Mouse (Mus musculus): Measurements from ENCODE around the gene Babam1.

The Babam1 gene

DNA sequence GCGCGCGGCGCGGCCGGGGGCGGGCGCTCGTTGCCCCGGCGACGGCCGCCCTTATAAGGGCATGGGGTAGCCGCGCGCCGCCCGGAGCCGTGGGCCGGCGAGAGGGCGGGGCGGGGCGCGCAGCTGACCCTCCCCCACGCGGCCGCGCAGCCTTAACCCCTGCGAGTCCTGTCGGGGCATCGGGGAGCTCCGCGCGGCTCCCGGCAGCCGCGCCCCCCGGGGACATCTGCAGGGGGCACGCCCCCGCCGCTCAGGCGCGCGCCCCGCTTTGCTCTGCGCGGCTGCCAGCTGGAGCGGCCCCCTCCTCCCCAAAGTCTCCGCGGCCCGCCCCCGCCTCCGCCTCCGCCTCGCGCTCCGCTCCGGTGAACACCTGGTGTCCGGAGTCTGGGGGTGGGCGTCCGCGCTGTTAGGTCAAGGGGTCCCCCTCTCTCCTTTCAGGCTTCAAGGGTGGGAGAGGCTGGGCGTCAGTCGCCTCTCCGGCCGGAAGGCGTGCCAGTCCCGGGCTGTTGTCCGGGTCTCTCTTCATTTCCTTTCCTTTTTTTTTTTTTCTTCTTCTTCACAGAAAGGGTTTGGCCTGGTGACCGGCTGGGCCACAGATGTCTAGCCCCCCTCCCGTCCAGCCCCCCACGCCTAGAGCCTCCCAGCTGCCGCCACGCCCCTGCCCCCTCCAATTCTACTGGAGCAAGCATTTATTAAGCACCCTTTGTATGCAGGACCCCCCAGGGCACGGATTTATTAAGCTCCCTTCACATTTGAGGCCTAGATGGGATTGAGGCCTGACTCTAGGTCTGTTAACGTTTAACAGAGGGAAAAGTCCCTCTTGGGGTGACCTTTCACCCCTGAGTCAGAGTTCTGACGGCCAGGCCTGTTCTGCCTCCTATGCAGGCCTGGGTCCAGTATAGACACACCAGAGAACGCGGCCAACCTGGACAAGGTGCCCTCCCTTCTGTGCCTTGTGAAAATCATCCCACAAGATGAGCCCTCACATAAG, 14.4 kb upstream of the Babam1 start:
- peak; percentile 82 for DNase-seq

DNA sequence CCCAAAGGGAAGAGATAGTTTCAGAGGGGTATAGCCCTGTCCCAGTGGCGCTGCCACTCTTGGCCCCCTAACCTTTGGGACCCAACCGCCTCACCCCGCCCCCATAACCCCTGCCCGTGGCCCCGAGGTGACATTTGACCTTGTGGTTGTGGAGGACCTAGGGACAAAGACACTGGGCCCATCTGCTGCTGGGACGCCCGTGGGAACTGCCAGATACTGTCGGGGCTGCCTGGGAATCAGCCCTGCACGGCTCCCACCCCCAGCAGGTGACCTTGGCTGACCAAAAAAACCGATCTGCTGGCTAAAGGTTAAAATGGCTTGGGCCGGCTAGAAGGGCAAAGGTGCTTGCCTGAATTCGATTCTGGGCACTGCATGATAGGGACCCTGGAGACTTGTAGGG, 13.3 kb upstream of the Babam1 start:
- peak; percentile 43 for DNase-seq

DNA sequence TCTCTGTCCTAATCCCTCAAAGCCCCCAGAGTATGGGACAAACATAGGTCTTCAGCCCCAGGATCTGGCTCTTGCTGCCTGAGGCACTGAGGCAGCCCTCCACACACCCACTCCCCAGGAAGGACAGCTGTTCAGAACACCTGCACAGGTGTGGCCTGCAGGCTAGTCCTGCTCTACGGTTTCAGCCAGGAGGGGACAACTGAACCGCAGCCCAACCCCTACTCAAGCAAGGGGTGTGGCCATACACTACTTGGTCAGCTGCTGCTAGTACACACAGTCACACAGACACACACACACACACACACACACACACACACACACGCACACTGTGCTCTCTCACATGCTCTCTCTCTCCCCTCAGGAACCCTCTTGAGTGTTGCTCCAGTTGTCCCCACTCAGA, 12.8 kb upstream of the Babam1 start:
- DNase-seq, result no peak

DNA sequence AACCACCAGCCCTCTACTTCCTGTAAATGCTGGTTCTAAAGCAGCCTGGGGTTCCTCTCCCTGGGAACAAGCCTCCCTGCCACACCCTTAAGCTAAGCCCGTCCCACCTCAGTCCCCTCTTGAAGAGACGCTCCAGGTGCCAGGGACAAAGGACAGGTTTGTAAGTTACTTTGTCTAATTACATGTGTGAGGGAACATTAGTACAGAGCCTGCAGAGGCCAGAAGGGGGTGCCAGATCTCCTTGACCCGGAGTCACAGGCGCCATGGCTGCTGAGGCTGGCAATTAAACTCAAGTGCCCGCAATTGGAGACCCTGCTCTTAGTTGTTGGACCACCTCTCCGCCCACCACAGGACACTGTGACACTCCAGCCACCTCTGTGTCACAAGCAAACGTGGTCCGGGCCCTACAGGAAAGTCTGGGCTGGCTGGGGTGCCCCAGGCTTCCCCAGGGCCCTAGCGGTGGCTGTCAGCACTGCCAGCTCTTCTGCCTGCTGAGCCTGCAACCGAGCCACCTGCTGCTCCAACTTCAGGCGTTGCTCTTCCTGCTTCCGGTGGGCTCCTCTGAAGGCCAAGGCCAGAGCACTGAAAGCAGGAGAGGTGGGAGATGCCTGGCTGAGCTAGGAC, 11.3 kb upstream of the Babam1 start:
- no peak for DNase-seq

DNA sequence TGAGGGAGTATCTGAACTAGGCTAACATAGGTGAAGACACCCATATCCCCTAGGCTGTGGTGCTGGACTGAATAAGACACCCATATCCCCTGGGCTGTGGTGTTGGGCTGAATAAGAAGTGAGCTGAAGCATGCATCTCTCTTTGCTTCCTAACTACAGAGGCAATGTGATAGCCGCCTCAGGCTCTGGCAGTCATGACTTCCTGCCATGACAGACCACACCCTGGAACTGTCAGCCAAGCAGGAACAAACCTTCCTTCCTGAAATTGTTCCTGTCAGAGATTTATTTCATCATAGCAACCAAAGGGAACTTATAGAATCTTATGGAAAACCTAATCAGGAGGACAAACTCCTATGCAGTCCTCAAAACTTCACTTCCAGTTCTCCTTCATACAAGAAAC, 8.4 kb upstream of the Babam1 start:
- no peak for DNase-seq

DNA sequence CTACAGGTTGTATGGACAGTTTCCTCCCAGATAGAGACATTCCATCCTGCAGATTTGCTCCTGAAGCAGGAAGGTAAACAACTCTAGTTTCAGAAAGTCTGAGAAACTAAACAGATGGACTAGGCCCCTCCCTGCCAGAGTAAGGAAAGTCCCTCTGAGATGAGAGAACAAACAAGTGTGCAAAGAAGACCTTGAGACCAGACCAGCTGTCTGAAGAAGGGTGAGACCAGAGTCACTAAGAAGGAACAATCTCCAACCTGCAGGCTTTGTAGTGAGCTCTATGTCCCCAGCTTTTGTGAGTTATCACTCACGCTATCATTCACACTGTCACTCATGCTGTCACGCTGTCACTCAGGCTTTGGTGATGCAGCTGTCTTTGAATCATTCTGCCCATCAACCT, 5.0 kb upstream of the Babam1 start:
- no peak for DNase-seq

DNA sequence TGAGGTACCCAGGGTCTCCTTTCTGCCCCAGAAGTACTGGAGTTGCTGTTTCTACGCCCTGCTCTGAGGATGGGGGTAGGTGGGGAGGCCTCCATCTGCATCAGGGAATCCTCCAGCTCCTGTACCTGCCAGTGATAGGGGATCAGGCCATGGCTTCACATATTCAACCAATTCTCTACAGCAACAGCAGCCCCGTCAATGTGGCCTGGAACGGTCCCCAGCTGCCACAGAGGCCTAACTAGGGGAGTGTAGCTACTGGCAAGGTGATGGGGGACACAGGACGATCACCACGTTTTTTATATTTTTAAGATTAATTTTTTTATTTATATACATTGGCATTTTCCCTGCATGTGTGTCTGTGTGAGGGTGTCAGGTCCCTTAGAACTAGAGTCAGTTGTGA, 4.3 kb upstream of the Babam1 start:
- DNase-seq, result no peak

DNA sequence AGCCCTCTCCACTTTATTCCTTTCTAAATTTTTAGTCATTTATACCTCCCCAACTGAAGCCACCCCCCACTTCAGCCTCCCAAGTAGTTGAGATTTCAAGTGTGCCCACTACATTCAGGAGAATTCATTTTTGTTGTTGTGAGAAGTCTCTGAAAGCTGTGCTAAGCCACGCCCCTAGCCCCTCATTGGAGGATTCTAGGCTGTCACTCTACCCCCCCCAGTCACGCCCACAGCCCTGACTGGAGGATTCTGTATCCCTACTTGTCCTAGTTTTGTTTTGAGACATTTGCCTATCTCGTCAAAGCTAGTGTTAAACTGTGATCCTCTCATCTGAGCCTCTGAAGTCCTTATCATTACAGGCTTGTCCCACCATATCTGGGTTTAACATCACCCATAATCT, 3.8 kb upstream of the Babam1 start:
- peak; percentile 74 for DNase-seq

DNA sequence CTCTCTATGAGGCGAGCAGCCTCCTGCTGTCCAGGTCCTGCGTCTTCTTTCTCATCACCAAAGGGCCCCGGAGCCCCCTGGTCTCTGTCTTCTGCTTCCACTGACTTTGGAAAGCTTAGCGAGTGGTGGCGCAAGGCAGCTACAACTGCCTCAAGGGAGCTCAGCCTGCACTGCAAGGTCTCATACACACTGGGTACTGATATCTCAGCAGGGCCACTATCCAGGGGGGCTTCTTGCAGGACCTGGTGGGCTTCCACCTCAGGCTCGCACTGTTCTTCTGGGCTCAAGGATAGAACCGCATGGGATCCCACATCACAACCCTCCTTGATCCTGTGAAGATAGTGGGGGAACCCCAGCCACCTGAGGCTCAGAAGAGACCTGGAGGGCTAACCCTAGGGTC, 2.2 kb upstream of the Babam1 start:
- DNase-seq, result no peak

DNA sequence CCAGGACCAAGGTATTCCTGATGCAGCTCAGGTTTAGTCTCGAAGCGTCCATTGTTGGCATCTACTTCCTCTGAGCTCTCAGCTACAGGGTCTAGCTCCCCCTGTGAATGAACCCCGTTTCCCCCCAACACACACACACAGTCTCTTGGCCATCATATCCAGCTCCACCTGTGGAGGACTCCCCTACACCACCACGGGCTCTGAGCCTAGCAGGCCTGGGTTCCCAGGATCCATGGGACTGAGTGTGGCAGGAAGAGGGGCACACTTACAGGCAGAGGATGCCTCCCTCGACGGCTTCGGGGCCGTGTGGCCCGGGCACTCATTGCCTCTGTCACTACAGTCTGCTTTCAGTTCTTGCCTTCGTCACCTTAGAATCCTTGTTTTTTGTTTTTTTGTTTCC, 1.6 kb upstream of the Babam1 start:
- peak; percentile 2 for DNase-seq

DNA sequence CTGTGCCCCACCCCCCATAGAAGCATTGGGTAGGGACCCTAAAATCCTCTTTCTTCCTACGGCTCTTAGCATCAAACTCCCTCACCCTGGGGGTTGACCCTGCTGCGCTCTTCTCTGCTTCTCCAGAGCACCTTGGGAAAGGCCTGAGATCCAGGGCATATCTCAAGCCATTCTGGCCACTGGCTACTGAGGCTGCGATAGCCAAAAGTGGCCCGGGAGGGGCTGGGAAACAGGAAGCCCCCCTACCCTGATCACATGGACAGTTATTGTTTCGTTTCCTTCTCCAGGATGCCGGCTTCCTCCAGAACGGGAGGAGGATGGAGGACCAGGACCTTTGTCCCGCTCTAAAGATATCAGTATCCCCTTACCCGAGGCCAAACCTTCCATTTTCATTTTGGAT, 1.0 kb upstream of the Babam1 start, which contains the start of gene Ushbp1:
Ushbp1 (minus strand) TSS at position 174 of the 400 bp plus-strand sequence.
- no peak for DNase-seq

DNA sequence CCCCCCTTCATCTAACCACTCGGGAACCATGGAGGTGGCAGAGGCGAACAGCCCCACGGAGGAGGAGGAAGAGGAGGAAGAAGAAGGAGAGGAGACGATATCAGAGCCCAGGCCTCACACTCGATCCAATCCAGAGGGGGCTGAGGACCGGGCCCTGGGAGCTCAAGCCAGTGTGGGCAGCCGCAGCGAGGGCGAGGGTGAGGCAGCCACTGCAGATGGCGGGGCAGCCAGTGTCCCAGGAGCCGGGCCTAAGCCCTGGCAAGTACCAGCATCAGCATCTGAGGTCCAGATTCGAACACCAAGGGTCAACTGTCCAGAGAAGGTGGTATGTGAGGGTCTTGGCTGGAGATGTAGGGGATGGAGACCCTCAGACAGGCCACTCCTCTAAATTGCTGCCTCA, 1.0 kb downstream of the Babam1 start:
- no peak for DNase-seq

DNA sequence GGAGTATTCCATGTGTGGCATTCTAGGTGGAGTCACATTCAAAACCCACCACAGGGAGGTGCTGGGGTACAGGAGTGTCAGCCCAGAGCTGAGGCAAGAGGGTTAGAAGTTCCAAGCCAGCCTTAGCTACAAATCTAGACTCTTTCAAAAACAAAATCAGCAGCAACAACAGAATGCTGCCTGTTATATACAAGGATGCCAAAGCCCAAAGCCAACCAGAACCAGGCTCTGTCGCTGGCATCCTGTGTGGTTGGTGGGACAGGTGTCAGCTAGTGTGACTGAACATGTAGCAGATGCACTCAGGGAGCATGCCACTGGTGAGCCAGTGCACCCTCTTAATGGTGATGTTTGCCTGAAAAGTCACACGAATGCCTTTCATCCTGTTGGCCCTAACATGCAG, 4.2 kb downstream of the Babam1 start:
- DNase-seq, result peak; percentile 1

DNA sequence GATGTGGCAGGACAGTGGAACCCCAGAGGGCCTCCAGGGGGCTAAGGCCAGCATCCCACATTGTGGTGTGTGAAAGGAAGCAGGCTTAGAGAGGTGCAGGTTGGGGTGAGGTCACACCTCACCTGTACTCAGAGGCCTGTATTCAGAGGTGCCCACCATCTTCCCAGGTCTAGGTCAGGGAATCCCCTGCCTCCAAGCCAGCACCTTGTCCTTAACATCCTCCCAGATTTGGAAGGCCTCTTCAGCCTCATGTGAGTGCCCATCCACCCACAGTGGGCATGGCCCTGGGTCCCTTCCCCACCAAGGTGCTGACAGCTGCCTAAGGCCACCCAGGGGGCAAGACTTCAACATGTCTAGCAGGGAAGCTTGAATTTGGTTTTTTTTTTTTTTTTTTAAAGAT, 4.8 kb downstream of the Babam1 start:
- DNase-seq, result peak; percentile 2

DNA sequence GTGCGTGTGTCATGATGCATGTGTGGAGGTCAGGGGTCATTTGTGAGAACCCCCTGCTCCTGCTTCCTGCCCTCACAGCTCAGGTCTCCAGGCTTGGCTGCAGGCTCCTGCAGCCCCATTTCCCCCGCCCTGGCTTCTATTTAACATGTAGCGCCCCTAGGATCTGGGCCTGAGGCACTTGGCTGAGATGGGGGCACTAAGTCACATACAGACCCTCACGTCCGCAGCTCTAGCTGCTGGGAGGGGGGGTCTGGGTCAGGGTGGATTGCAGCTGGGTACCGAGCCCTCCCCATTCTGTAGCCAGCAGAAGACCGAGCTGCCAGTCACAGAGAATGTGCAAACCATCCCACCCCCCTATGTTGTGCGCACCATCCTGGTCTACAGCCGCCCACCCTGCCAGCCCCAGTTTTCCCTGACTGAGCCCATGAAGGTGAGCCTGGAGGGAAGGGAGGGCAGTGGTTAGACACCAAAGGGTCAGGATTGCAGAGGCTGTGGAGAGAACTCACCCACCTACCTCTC, 5.8 kb downstream of the Babam1 start:
- peak; percentile 2 for DNase-seq

DNA sequence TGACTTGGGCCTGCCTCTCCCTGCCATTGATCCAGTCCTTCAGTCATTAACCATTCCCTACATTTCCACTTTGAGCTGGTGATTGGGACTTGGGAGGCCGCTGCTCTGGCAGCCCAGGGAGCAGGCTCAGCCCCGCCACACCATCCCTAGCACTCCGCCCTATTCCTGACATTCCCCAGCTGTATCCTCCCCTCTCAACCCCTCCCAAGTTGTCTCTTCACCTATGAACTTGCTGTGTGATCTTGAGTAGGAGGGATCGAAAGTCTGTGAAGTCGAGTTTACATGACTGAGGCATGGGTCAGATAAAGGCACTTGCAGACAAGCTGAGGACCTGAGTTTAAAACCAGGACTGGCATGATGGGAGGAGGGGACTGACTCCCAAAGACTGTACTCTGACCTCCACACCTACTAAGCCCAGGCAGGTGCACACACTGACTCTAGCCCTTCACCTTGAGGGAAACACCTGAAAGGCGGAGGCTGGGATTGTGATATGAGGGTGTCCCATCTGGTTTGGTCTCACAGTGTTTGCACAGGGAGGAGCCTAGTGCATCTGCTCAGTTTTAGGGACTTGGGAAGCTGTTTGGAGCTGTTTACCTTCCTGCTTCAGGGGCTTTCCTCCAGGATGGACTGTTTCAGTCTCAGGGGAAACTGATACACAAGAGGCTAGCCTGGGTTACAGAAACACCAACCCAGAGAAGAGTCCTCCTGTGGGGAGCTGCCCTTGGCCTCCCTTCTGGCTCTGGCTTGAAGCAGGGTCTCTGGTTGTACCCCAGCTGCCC, 6.6 kb downstream of the Babam1 start:
- DNase-seq, result peak; percentile 1

DNA sequence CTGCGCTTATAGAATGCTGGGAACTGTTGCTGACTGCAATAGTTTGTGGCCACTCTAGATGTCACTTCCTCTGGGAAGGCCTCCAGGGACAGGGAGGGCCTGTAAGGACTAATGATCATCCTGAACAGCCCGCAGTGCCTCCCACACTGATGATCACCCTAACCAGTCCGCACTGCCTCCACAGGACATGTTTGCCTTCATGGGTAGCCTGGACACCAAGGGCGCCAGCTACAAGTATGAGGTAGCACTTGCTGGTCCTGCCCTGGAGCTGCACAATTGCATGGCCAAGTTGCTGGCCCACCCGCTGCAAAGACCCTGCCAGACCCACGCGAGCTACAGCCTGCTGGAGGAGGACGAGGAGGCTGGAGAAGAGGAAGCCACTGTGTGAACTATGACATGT, 7.3 kb downstream of the Babam1 start:
- no peak for DNase-seq

DNA sequence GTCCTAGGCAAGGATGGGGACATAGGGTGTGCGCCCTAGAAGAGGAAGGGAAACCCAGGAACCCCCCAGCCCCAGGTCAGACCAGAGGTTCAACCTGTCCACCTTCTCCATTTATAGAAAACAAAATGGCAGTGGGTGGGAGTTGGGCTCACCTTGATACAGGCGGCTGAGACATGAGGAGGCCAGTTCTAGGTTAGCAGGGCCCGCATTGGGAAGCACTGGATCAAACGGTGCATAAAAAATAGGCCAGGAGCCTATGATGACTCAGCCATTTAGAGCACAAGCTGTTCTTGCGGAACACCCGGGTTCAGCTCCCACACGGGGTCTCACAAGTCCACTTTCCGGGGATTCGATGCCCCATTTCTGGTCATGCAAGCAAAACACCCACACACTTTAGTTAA, 8.3 kb downstream of the Babam1 start:
- DNase-seq, result no peak

DNA sequence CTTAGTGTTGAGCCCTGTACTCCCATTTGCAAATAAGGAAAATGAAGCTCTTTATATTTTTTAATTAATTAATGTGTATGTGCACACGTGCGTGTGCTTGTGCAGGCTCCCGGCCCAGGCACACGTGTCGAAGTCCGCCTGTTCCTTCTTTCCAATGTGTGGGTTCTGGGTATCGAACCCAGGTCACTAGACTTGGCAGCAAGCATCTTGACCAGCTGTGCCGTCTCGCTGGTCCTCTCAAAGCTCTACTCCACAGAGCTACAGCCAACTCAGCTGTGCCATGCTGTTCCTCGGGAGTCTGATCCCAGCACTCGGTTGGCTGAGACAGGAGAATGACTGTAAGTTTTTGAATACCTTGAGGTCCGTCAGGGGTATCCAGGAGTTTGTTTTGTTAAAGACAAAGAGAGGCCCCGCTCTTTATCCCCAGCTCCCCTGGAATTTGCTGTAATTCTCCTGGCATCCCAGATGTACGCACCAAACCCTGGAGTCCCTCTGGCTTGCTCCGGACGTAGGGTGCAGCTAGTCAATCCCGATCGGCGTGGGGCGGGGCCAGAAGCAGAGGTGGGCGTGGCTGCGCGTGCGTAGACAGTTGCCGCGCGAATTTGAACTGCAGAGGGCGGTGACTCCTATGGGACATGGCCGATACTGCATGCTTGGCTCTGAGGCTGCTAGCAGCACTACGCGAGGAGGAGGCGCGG, 8.9 kb downstream of the Babam1 start, which contains the start of gene Ankle1:
Ankle1 (plus strand) TSS at position 610 of the 698 bp plus-strand sequence.
- DNase-seq, result peak; percentile 98

DNA sequence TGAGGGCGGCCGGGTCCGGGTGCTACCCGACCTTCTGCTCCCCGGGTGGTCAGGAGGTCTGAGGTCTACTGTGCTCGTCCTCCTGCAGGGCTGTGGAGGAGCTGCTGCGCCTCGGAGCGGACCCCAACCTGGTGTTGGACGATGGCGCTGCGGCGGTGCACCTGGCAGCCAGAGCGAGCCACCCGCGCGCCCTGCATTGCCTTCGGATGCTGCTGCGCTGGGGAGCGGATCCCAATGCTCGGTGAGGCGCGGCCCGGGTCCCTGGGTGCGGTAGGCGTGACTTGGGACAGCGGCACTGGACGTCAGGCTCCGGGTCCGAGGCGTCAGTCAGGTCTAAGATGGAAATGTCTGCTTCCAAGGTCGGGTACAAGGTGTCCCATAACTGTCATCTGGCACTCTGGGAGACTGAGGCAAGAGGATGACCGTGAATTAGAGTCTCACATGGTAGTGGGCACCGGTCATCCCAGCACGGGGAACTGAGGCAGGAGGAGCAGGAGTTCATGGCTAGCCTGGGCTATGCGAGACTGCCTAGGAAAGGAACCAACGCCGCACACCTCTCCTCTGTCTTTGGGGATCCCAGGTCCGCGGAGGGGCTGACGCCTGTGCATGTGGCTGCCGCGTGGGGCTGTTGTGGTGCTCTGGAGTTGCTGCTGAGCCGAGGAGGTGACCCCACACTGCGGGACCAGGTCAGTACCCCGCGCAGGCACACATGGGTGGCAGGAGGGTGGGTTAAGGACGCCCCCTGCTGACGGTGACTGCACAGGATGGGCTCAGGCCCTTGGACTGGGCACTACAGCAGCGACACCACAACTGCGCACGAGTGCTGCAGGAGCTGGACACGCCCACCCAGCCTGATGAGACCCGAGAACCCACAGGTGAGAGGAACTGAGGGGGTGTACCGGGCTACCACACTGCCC, 9.7 kb downstream of the Babam1 start:
- peak; percentile 88 for DNase-seq

DNA sequence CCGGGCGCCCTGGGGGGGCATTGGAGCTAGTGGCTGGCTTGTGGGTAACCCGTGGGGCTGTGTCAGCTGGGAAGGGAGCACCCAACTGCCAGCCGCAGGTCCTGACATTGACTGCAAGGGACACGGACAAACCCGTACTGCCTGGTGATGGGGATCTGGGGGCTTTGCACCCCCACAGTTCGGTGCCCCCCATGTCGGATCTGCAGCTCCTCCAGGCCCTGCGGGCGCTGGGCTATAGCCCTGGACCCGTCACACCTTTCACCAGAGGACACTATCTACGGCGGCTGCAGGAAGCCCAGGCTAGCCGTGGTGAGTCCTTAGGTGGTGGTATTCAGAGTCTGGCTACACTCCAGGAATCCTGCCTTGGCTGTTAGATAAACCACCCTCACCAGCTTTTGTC, 10.8 kb downstream of the Babam1 start:
- no peak for DNase-seq
